Mouse (Mus musculus) midbrain, embryonic 13.5 days (tissue): Measurements from ENCODE around the gene Pde4d. TPM values are rescaled to one million over a fixed set of nuclear protein-coding genes. Genes with fewer than 3 reads are reported as not detected.

Source experiments
- ATAC-seq: fragments of 200-750 bp; cut with Nextera tagmentation; 2 replicates; pipeline ENCODE4 v1.8.0; 2017; ENCODE audit warnings: mild to moderate bottlenecking, moderate TSS enrichment, moderate library complexity
- H3K27ac ChIP-seq: fragments of 300-500 bp; sonication (generic); 2 replicates; pipeline ENCODE4 v1.5.1; 2015; ENCODE audit warnings: inconsistent platforms, mild to moderate bottlenecking, moderate library complexity
- H3K27me3 ChIP-seq: fragments of 300-500 bp; sonication (generic); 2 replicates; pipeline ENCODE4 v1.6.1; 2015; ENCODE audit warnings: mild to moderate bottlenecking, inconsistent platforms
- H3K36me3 ChIP-seq: fragments of 300-500 bp; sonication (generic); 2 replicates; pipeline ENCODE4 v1.6.1; 2015; ENCODE audit warnings: mild to moderate bottlenecking, inconsistent platforms
- H3K4me1 ChIP-seq: fragments of 300-500 bp; sonication (generic); replicated peaks from 2 replicates; pipeline ENCODE4 v1.6.1; 2015; ENCODE audit warnings: inconsistent platforms
- H3K4me2 ChIP-seq: fragments of 300-500 bp; sonication (generic); replicated peaks from 2 replicates; pipeline ENCODE4 v1.6.1; 2015; ENCODE audit warnings: moderate library complexity, mild to moderate bottlenecking, inconsistent platforms
- H3K4me3 ChIP-seq: fragments of 300-500 bp; sonication (generic); replicated peaks from 2 replicates; pipeline ENCODE4 v1.5.1; 2015; ENCODE audit warnings: mild to moderate bottlenecking, inconsistent platforms
- H3K9ac ChIP-seq: fragments of 300-500 bp; sonication (generic); replicated peaks from 2 replicates; pipeline ENCODE4 v1.6.1; 2015; ENCODE audit warnings: mild to moderate bottlenecking, inconsistent platforms
- H3K9me3 ChIP-seq: fragments of 300-500 bp; sonication (generic); 2 replicates; pipeline ENCODE4 v1.6.1; 2016; ENCODE audit warnings: mild to moderate bottlenecking, inconsistent platforms
- WGBS: fragments of 180-500 bp; shearing (Covaris S2); methylation state at CpG from one replicate; pipeline ENCODE4 v1.1.7; 2015; 5-methylcytosine and 5-hydroxymethylcytosine counted together
- microRNA counts: library from miRNA; unstranded; fragments of <30 nt; microRNA quantifications from one replicate; lab custom pipeline; 2016
- microRNA-seq: library from miRNA; unstranded; fragments of <30 nt; microRNA quantifications from one replicate; pipeline ENCODE4, GENCODE M21; 2016
- polyA plus RNA-seq: library from polyadenylated mRNA; unstranded; fragments of >200 nt; fragmentation: Nextera tagmentation; extraction: Ambion mirVana; gene quantifications from 2 replicates; pipeline ENCODE4 v1.2.1, GENCODE M21; 2015

The Pde4d gene
- polyA plus RNA-seq, 1 experiment from 2014 or later, result 19.7 TPM

- Histone ChIP-seq H3K27me3 (no peaks in the 10 kb centered on the region), H3K4me3 (no peak overlapping the region), H3K27ac (no peak overlapping the region), H3K36me3 (no peaks in the 10 kb centered on the region), H3K9ac (no peak overlapping the region), H3K4me2 (no peak overlapping the region), H3K9me3 (no peaks in the 10 kb centered on the region), H3K4me1 (no peaks in the 10 kb centered on the region)
- 80% methylated on average over 5 of the region's 5 CpGs for WGBS
- no peak for ATAC-seq
These were observed 1536.1 kb downstream of the Pde4d start for GRCm38 (mm10) chr13:109985892-109986291.

- Histone ChIP-seq H3K9ac (no peak overlapping the region), H3K4me2 (no peak overlapping the region), H3K27ac (no peak overlapping the region), H3K36me3 (no peaks in the 10 kb centered on the region), H3K4me3 (no peak overlapping the region), H3K4me1 (no peaks in the 10 kb centered on the region), H3K27me3 (no peaks in the 10 kb centered on the region), H3K9me3 (no peaks in the 10 kb centered on the region)
- 74% methylated on average over 5 of the region's 5 CpGs for WGBS
- no peak for ATAC-seq
These were observed 1543.2 kb downstream of the Pde4d start for GRCm38 (mm10) chr13:109992775-109993505.

DNA sequence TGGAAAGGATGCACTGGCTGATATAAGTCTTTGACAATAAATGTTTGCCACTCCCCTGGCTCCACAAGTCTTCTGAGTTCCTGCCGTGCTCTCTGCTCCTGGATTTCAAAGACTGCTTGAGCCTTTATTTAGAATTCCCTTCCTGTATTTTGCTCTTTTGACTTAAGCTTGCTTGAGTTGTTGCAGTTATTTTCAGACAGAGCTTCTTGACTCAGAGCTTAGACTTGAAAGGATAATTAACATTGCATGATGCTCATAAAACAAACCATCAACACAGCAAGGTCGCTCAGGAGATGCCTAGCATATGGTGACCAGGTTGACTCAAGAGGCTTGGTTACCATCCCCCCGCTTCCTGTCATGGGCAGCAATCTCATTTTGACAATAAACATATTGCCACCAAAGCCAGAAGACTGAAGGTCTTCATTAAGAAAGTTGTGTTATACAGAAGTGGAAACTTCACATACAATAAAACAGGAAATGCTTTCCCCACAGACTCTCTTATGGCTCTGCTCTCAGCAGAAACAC, 1544.6 kb downstream of the Pde4d start:
- Histone ChIP-seq H3K27ac (no peak overlapping the region), H3K4me1 (no peaks in the 10 kb centered on the region), H3K4me3 (no peak overlapping the region), H3K4me2 (no peak overlapping the region), H3K27me3 (no peaks in the 10 kb centered on the region), H3K9me3 (no peaks in the 10 kb centered on the region), H3K9ac (no peak overlapping the region), H3K36me3 (no peaks in the 10 kb centered on the region)
- 62% methylated on average over 3 of the region's 3 CpGs for WGBS
- no peak for ATAC-seq

- H3K9me3 ChIP-seq, result no peaks in the 10 kb centered on the region
- ATAC-seq, result no peak
- no peaks in the 10 kb centered on the region for H3K27me3 ChIP-seq
- H3K36me3 ChIP-seq, result no peaks in the 10 kb centered on the region
- WGBS, result 94% methylated on average over 3 of the region's 3 CpGs
- H3K4me3 ChIP-seq, result no peak overlapping the region
- H3K4me1 ChIP-seq, result no peaks in the 10 kb centered on the region
- no peak overlapping the region for H3K27ac ChIP-seq
- no peak overlapping the region for H3K9ac ChIP-seq
- H3K4me2 ChIP-seq, result no peak overlapping the region
These were observed 1552.3 kb downstream of the Pde4d start for GRCm38 (mm10) chr13:110002081-110002480.

MicroRNAs encoded within 50 kb of the gene (microRNA counts, 519-probe panel; counts per million panel counts)
- microRNA mmu-miR-1904 (lab: Ali Mortazavi, UCI) (110 counts per million, percentile 56 among the panel's probes with 10 or more counts), microRNA mmu-miR-582-3p (lab: Ali Mortazavi, UCI) (110 counts per million, percentile 56 among the panel's probes with 10 or more counts), microRNA mmu-miR-582-5p (lab: Ali Mortazavi, UCI) (1,604 counts per million, percentile 59 among the panel's probes with 10 or more counts)

Small RNA genes within 50 kb of the gene (microRNA-seq; reads per million reads assigned to microRNA genes)
- not detected for gene Mir1904
- 20.0 reads per million, percentile 35 among the genes with 10 or more reads in this experiment for gene Mir582

Other genes starting within 250 kb of the Pde4d start
- 0.74 and 0.99 TPM in 2 replicates for gene Elovl7, start 235.5 kb upstream of the Pde4d start, polyA plus RNA-seq
- 5.7 TPM in 2 replicates for gene Depdc1b, start 133.6 kb upstream of the Pde4d start, polyA plus RNA-seq